Mouse (Mus musculus) kidney, postnatal 4 days (tissue): ENCODE measurements around the gene Mindy3.
"Not testable (repeated sequence)": the region's sequence is repeated elsewhere in the genome, so short reads cannot be mapped to it uniquely, and the experiment has no call there.

Source experiments
- DNase-seq, 2 experiments: peaks; one replicate each; pipeline ENCODE4 v3.0.0; 2021; ENCODE audit warnings: mixed read lengths in 2 of 2

Mindy3 gene

DNA sequence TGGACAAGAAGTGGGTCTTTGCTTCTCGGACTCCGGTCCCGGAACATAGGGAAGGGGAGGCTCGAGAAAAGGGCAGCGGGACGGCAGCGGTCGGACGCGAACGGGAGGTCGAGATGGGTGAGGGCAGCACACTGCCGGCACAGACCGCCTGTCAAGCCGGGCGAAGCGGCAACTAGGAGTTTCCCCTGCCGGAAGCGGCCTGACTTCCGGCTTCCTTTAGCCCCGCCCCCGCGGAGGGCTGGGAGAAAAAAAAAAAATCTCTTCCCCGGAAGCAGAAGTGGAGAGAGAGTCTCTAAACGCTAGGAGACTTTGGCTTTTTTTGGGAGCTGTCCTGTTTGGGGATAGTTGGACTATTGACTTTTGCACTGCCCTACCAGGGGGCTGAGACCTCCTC lies at the start of gene Mindy3:
Gene Mindy3 (minus strand): TSS at position 209 of the 394 bp plus-strand sequence.
- DNase-seq, result peak; percentile 93 to 95

- no peak for DNase-seq
Measured at GRCm38 (mm10) chr2:12459732-12460131, 40.5 kb upstream of the Mindy3 start.

- DNase-seq, result no peak
Measured at GRCm38 (mm10) chr2:12450108-12450507, 30.8 kb upstream of the Mindy3 start.

DNA sequence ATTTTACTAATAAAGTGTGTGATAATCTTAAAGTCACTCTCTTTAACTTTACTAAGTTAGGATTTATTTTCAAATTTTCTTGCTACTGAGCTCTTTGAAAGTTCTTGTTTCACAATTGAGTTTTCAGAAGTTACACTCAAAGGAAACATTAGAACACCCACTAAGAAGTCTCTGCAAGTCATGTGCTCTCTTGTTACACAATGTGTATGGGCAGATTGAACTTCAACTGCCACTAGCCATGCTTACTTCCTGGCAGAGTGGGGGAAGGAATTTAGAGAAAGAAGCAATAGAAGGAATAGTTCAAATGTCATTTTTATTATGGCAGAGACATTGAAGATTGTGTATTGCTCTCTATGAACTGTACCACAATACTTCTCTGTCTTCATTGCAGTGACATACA lies 20.9 kb upstream of the Mindy3 start:
- DNase-seq, result no peak

- DNase-seq, result no peak
Measured at GRCm38 (mm10) chr2:12439543-12439942, 20.3 kb upstream of the Mindy3 start.

DNA sequence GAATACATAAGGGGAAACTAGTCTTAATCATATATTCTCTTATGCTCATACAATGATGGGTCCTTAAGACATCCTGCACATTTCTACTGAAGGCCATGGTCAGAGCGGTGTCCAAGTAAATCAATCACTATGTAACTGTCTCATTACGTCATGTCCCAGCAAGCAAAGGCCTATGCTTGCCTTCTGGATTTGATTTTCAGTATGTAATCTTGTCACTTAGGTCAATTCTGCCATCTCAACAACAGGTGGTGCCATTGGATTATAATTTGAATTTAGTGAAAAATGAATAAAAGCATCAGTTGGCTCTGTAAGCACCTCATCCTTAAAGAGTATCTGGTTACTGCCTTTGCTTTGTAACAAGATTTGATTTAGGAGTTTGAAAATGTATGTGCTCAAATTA lies 18.9 kb upstream of the Mindy3 start:
- no peak for DNase-seq

DNA sequence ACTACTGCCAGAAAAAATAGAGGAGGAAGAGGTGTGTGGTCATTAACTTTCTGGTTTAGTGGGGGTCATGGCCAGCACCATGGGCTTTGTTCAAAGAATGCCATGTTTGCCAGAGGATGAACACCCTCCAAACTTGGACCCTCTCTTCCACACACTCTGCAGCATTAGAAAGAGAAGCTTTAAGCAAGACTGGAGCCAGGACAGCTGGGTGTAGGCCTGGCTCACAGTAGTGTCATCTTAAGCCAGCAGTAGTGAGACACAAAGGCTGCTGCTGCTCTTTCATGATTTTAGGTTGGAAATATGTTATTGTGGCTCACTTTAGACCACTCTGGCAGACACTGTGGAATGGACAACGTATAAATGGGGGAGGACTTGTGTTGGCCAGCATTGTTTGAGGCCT lies 12.8 kb upstream of the Mindy3 start:
- DNase-seq, result peak in 1 of 2 experiments; percentile 19

DNA sequence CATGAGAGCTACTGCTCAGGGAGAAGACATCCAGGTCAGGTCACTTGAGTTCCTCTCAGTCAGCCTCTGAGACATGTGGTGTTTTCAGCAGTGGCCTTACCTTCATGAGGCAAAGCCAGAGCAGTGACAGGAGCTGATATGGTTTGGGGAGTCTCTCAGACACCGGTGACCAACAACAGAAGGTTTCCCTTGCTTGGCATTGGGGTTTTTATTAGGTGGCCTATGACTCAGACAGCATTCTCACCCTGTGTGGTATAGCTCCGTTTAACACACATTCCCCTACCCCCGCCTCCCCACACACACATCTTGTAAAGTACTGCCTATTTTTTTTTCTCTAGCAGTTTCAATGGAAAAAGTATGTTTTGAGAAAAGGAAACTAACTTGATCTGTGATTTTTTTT lies 5.1 kb upstream of the Mindy3 start:
- DNase-seq, result no peak

DNA sequence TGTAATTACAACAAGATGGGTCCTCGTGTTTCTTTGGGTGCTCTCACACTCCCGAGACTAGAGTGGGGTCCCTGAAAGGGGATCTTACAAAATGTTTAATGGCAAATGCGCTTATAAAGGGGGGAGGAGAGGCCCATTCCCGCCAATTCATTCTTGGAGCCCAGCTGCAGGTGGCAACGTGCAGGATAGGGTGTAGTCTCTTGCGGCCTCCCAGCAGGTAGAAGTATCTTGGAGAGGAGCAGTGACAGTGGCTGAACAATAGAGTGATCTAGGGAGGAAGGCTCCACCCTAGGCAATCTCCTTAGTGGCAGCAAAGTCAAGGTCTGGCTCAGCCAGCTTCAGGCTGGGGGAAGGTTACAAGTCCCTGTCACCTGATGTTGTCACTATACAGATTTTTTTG lies 4.2 kb upstream of the Mindy3 start:
- DNase-seq, result not testable (repeated sequence)

GRCm38 (mm10) chr2:12418534-12419261 lies 572 bp downstream of the Mindy3 start:
- no peak for DNase-seq

- DNase-seq, result peak in 1 of 2 experiments; percentile 21
Measured at GRCm38 (mm10) chr2:12418121-12418520, 1.1 kb downstream of the Mindy3 start.

- DNase-seq, result no peak
Measured at GRCm38 (mm10) chr2:12412309-12412708, 7.0 kb downstream of the Mindy3 start.

GRCm38 (mm10) chr2:12411129-12411528 lies 8.1 kb downstream of the Mindy3 start:
- no peak for DNase-seq

- DNase-seq, result no peak
Measured at GRCm38 (mm10) chr2:12406737-12407136, 12.5 kb downstream of the Mindy3 start.

- DNase-seq, result no peak
Measured at GRCm38 (mm10) chr2:12402469-12402868, 16.8 kb downstream of the Mindy3 start.

DNA sequence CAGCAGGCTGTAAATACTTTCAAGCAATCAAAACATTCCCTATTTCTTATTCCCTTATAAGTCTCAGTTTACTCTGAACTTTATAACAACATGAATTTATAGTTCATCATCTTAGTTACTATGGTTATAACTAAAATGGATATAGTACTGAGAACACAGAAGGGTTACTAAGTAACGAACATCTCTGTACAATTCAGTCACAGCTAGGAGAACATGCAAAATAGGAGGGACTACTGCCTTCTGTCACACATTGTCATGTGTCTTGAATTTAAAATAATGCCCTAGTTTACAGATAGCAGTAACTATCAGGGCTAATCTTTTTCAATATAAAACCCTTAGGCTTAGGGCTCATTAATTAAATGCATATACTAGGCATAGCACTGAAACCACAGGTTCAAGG lies 18.1 kb downstream of the Mindy3 start:
- no peak for DNase-seq

- DNase-seq, result peak in 1 of 2 experiments; percentile 13
Measured at GRCm38 (mm10) chr2:12389028-12389427, 30.2 kb downstream of the Mindy3 start.

DNA sequence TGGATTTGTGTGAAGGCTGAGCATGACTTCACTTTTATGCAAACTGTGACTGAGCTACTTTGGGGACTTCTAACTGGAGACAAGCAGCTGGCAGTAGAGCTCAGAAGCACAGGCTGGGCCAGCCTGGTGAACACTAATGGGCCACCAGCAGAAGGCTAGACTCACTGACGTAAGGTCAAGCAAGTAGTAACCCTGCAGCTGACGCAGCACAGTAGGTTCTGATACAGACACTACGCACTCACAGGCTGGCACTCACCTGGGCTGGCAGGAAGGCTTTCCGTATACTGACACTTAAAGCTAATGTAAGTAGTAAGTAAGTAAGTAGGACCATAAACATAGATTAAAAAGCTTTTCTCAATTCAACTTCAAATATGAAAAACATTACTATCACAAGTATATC lies 30.7 kb downstream of the Mindy3 start:
- DNase-seq, result no peak

DNA sequence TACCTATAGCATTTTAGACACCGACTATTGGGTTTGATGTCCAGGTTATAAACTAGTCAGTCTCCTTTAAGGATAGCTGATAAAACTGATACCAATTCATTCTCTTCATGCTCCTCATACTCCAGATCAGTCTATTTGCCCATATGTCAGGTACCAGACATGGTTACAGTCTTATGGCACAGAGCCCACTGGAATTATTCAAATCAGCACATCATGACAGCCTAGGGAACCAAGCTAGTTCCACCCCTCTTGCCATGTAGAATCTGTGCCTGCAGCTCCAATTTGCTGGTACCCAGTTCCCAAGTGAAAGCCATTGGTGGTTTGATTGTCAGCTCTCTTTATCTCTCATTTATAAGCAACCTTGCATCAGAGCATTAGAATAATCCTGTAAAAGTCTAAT lies 34.9 kb downstream of the Mindy3 start:
- no peak for DNase-seq

GRCm38 (mm10) chr2:12382650-12383049 lies 36.6 kb downstream of the Mindy3 start:
- DNase-seq, result peak in 1 of 2 experiments; percentile 10

DNA sequence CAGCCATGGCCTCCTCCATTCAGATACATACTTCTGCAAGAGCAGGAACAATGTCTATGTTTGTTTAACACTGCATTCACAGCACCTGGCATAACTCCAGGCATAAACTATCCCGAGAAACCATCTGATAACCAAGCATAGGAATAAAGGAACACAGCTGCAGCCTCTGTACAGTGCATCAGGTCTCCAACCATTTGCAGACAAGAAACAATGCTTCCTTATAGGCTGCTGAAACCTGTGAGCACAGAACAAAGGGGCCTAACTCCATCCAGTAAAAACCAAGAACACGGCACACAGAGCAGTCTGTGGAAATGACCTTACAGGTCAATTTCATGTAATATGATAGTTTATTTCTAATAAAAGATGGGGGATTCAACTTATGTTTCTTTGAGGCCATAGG lies 39.0 kb downstream of the Mindy3 start:
- no peak for DNase-seq

- DNase-seq, result no peak
Measured at GRCm38 (mm10) chr2:12378591-12378990, 40.7 kb downstream of the Mindy3 start.

GRCm38 (mm10) chr2:12377024-12377423 lies 42.2 kb downstream of the Mindy3 start:
- no peak for DNase-seq

DNA sequence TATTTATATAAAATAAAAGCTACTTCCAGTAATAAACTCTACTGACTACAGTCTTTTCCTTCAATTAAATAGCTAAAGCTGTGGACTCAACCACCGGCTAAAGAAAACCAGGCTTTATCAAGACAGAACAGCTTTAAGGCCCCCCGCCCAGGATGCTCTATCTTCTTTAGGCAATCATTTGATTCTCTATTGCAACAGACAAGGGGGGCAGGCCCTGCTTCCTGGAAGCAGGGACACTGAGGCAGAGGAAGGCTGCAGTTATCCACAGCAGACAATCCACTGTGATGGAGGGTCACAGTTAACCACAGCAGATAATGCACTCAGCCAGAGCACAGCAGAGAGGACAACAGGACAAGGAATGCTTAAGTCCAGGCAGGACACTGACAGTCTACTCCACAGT lies 46.4 kb downstream of the Mindy3 start:
- DNase-seq, result no peak

- no peak for DNase-seq
Measured at GRCm38 (mm10) chr2:12371401-12371800, 47.9 kb downstream of the Mindy3 start.
